Mouse (Mus musculus) mature B cell (primary cell): ENCODE results near the gene 4930412O13Rik.

ENCODE experiments used
- in situ Hi-C: fragments of 300-500 bp; cut with MboI; formaldehyde crosslinking; loops from 2 replicates; pipeline ENCODE4 v1.14.3; 2019

The 4930412O13Rik gene

DNA sequence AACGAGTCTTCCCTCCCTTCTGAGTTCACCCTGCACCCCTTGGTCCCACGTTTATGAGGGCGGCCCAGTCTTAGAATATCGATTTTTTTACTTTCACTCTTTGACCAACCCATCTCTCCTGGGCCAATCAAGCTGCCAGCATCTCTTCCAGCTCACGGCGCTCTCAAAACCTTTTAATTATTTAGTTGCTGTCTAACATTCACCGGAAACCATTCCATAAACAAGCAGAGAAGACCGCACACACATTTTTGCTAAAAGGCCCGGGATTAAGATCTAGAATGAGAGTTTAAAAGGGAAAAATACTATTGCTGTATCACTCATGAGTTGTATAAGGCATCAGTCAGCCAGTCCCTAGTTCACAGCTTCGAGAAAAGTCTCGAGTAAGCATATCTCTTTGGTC, 781 bp upstream of the 4930412O13Rik start:
- in situ Hi-C loops: no loop called here

DNA sequence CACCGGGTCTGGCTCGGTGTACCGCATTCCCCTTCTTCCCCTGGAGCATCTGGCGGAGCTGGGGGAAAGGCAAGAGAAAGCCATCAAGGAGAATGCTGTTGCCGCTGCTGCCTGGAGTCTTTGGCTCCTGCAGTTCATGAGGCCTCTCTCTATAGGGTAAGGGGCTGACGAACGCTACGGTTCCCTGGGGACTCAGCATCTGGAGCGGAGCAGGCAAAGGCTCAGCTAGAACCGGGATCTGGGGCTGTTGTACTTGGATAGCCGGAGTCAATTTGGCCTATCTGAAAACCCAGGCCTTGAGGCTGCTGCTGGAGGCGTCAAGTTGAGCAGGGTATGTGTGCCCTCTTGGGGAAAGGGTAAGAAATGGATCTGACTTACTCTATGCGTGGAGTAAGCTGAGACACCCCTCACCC, 565 bp downstream of the 4930412O13Rik start:
- in situ Hi-C loops: no loop called here

DNA sequence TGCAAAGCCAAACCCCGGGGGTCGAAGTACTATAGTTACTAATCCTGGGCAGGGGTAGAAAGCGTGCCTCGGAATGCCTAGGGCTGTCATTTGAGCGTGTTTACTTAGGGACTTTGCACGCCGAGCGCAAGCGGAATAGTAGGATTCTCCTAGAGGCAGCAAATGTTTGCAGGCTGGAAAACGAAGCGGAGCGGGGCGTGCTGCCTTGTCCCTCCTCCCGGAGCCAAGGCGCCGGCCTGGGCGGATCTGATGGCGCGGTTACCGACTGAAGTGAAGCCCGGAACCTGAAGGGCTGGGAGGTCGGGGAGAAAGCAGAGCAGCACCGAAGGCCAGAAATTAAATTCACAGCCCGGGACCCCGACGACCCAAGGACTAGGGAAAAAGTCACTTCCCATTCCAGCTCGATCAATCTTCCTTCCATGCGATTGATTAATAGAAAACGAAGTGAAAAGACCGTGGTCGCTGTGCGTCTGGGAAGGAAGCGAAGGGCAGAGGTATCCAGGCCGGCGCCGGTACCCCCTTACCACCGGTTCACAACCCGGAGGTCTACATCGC, 1.4 kb downstream of the 4930412O13Rik start:
- in situ Hi-C loops: no loop called here

DNA sequence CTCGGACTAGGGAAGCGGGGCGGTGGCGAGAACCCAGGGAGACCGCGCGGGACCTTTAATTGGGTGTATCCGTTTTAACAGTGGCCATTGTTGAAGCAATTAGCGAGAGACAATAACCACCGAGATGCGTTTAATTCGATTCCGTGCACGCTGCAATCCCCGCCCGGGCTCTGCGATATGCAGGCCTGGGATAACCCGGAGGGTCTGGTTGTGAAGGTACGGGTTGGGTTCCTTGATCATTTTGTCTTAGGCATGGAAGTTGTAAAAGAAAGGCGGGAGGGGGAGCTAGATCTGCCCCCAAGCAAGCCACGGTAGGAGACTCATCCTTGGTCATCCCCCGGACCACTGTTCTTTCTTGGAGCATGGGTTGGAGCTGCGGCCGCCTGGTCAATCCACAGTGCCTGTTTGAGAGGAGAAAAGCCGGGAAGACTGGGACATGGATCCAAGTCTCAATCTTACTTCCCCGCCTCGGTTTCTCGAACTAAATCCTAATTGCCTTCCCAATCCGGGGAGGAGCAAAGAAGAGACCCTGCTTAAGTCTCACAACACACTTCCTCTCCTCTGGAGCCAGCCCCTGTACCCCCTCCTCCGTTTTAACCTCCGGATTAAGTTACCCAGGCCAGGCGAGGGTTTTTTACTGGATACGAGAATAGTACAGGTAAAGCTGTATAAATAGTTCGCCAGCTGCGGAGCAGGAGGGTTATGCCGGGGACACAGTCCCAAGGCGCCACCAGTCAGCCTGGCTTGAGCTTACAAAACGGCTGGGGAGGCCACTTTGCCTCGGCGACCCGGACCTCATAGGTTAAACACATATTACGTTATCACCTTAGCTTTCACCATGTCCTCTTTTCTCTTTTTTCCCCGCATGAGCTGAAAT, 2.1 kb downstream of the 4930412O13Rik start:
- in situ Hi-C loops: no loop called here

DNA sequence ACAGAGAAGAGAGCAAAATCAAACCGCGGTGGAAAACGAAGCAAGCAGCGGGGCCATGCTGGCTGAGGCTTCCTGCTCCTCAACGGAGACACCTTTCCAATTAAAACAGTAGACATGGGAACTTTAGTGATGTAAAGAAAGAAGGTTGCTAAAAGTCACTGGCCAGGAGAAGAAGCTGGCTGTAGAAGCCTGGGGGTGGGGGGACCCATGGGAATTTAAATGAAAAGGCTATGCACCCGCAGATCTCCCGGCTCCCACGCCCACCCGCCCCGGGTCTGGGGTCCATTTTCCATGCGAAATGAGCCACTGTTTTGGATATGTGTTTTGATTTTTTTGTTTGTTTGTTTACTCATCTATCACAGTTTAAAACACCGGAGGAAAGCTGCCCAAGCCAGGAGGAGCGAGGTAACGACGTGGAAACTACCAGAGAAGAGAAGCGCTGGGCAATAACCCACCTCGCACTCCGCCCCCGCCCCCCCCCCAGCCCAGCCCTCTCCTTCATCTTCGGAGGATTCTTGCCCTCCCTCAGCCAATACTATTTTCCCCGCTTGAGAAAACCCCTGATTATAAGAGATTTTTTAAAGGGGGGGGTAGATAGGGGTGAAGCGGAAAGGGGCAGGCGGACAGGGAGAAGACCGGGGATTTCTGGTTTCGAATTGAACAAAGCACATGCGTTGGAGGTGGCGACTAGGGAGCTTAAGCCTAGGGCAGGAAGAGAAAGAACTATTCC, 2.9 kb downstream of the 4930412O13Rik start:
- in situ Hi-C loops: no loop called here

DNA sequence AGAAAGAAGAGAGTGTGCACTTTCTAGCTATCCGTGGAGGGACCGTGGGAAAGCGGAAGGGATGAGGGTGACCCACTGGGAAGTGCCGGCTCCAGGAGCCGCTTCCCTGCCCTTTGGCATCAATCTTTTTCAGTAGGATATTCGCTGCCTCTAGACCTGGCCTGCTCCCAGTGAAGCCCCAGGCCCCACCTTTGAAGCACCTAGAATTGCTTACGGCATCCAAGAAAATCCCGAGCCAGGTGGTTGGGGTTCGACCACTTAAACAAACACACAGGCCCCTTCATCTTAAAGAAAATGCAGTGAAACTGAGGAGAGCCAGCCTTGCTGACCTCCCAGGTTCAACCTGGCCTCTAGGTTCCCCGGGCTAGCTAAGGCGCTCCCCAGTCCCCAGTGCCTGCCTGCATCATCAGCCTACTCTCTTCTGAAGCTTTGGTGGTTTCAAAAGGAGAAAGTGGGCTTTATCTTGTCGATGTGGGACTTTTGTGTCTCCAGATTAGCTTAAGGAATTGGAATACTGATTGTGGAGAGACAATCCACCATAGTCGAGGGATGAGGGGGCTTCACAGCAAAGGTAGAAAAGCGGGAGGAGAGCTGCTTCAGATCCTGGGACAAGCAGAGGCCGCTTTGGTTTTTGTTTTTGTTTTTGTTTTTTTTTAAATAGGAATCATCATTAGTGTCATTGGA, 3.6 kb downstream of the 4930412O13Rik start:
- in situ Hi-C loops: no loop called here

DNA sequence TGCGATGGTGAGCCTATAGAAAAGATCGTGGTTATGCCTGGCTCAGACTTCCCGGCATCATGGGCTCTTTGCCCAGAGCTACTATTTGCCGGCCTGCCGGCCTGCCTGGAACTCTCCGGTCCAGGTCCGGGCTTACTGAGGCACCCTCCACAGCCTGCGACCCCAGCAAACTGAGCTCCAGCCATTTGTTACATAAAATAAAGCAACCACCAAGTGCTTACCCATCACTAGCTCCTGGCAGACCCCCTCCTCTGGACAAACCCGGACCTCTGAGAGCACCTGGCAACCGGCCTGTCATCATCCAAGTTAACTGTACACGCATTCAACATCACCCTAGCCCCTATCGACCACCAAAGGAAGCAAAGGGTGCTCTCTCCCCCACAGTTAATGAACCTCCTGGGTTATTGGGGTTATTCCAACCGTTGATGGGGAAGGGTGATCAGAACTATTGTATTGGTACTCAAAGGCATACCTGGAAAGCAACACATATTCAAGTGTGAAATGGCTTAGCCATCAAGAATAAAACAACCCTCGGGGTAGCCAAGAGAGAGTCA, 4.2 kb downstream of the 4930412O13Rik start:
- in situ Hi-C loops: no loop called here

DNA sequence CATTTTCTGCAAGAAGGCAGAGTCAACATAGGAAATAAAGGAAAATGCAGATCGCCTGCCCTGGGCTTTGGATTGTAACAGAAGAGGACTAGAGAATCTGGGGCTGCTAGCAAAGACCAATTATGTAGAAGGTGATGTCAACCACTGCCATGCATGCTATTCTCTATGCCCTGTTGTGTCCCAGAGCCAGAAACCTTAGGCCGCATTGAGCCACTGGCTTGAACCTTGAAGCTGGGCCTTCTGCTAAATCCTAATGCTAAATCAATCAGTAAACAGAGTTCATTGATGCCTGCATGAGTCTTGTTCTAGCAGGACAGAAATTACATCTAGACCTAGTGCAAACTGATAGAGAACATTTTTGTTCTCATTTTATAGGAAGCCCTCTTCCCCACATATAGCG, 5.0 kb downstream of the 4930412O13Rik start:
- in situ Hi-C loops: no loop called here

DNA sequence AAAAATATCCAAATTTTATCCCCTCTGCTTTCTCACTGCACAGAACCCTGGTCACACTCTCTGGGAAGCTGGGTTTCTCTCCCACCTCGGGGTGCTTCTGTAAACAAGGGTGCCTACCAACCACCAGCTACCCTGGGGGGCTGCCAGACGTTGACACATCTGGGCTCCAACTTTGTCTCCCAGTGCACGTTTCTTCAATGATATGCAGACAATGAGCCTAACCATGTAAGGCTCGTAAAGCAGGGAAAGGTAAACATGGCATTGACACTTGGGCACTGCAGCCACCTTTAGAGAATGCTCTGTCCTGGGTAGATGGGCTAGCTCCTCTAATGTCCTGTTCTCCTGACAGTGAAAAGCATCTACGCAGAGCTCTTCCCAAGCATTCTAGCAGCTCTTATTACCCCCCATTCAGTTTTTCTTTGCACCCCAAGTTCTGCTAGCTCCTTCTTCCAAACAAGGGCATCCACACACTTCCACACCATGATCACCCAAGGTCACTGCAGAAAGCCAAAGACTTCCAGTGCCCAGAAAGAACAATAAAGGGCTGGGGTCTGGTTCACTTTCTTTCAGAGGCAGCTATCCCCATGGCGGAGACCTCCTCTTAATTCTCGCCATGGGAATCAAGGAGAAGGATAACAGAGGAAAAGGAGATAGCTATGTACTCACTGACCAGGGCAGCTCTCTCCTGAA, 6.0 kb downstream of the 4930412O13Rik start:
- in situ Hi-C loops: no loop called here

DNA sequence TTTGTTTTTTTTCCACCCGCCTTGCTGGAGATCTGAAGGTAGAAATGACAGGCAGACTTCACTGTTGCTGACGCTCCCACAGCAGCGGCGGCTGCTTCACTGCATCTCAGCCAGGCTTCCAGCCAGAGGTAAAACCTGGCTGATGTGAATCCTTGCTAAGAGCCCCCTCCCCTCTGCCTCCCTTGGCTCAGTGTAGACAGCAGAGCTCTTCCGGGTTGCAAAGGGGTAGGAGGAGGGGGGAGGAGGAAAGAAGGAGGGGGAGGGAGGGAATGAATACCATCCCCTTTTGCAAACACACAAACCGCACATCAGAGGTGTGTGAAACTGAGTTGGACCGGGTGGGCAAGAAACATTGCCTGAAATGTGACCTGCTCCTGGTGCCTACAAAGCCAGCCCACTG, 6.6 kb downstream of the 4930412O13Rik start:
- in situ Hi-C loops: no loop called here

DNA sequence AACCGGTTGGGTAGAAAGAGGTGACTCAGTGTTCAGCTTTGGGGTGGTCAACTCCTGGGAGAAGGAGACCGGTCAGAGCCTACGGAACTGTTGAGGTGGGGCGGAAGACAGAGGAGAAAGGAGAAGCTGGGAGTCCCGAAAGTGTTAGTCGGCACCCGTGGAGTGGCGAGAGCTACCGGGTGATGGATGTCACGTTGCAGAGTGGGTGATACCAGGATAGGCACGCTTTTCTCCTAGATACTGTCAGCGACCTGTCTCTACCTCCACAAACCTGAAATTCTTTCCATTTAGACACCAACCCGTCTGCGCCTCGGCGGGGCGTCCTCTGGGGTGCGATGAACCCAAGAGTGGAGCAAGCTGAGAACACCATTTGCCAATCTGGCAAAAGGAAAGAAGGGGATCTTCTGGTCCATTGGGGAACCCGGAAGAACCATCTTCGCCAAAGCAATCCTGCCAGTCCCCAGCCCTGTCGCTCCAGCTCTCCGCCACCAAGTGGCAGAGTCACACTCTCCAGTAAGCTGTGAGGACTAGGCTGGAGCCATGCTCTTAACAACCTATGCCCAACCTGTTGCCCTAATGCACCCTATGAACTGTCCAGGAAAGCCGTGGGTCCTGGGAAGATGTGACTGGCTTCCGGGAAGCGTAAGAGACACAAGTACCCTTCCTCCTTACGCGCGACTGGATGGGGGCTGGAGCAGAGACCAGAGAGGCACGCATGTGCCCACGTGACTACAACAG, 8.0 kb downstream of the 4930412O13Rik start, which contains the start of gene 9230102O04Rik:
Gene 9230102O04Rik, minus strand, starts transcription at position 628 of the 738 bp plus-strand sequence.
- in situ Hi-C loops: no loop called here

DNA sequence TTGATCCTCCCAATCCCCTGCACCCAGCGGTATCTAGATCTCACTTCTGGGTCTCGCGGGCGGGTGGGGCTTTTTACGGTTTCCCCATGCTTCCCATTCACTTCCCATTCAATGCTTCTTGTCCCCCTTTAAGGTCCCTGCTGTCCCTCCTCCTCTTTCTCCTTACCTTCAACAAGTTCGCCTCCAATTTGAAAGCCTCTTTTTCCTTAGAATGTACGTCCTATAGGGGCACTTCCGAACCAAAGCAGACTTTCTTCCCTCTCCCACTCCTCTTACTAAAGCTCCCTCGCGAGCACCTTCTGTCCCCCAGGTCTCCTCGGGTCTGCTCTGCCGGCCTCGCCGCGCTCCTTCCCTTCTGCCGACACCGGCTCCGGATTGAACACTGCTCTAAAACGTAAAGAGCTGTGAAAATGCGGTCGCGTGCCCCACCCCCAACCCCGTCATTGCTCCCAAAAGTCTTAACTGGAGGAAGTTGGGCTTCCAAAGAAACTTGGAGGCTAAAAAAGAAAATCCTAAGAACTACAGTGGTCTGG, 8.7 kb downstream of the 4930412O13Rik start, which contains the start of gene Gata3:
Gene Gata3, minus strand, starts transcription at position 384 of the 533 bp plus-strand sequence.
- in situ Hi-C loops: no loop called here

DNA sequence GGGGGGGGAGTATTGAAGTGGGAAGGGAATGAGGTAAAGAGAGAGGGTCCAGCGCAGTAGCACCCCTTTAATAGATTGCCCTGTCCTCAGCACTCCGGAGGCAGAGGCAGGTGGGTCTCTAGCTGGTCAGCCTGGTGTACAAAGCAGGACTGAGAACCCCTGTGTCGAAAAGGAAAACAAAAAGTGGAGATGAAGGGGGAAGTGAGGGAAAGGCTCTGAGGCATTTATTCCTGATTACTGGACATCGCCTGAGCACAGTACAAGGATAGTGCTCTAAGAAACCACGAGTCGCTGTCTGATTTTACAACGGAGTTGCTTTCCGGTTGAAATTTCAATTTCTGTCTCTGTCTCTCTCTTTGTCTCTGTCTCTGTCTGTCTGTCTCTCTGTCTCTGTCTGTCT, 9.2 kb downstream of the 4930412O13Rik start:
- in situ Hi-C loops: no loop called here

DNA sequence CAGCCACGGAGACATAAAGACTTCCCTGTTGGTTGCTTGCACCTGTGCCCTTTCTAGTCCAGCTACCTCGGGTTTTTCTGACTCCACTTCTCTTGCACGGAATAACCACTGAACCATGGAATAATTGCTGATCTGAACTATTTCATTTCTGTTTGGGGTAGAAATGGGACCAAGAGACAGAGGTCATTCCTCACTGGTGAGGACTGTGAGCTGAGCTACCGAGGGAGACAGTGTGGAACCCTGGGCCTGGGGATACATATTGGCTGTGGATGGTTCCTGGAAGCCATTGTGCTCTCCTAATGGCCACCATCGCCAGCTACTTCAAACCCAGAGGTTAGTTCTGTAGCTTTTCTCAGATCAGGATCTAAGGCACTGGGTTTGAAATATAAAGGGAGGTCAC, 9.9 kb downstream of the 4930412O13Rik start:
- in situ Hi-C loops: no loop called here

DNA sequence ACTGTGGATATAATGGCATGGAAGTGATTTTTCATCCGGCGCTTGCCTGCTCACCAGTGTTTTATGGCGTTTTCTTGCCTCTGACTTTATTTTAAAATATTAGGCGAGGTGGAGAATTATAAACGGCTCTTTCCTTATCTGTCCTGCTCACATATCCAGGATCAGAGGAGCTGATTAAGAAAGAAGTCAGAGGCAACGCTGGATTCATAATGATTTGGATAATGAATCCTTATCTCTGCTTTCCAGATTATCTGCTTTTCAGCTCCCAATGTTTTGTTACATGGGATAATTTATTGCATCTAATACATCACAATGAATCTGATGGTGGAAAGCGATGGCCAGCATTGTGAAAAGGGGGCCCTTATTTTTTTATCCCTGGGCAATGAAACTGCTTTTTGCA, 11.5 kb downstream of the 4930412O13Rik start:
- in situ Hi-C loops: no loop called here

DNA sequence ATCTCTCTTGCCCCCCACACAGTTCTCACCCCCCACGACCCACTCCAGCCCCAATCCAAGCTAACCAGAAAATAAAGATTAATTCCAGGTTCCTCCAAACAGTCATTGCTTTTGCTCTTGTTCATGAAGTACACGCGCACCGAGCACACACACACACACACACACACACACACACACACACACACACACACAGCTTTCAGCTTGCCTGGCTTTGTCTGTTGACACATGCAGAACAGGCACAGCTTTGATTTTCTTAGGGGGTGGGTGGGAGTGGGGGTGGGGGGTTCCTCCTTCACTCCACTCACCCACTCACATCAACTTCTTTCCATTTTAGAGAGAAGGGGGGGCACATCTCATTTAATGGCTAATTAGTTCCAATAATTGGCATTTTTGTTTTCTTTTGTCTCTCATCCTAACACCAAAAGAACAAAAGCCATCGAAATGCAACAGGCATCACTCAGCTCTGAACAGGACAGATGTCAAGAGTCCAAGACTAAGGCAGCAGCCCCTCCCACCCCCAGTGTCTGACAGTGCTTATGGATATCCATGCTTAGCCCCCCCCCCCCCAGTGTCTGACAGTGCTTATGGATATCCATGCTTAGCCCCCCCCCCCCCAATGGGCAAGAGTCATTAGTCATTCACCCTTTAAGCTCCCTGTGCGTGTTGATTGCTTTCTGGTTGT, 12.4 kb downstream of the 4930412O13Rik start:
- in situ Hi-C loops: no loop called here

DNA sequence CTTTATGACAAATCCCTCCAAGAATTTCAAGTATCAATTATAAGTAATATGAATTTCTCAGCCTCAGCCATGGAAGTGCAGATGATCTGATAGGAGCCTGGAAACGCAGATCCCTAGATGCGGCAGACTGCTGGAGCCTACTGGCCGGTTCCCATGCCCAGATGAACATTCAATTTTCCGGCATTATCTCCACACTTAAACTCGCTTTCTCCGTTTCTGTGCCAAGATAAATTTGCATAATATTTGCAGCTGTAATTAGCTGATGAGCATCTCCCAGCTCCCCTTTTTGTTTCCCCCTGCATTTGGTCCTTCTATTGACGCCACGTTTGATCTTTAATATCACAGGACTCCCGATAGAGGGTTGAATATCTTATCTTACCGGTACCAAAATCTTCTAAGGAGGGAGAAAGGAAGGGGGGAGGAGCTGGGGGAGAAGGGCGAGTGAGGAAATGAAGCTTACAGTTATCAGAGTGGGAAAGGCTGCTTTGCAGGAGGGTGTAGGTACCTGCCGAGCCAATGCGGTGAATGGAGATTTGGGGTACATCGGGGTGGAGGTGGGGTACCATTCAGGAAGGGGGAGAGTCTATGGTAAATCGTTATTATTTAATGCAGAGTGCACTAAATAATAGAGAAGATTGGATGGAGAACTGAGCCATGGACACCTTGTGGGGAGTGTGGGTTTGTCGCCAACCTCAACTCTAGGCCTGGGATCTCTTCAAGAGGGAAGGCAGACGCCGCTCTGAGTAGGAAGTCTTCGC, 14.0 kb downstream of the 4930412O13Rik start:
- in situ Hi-C loops: no loop called here

DNA sequence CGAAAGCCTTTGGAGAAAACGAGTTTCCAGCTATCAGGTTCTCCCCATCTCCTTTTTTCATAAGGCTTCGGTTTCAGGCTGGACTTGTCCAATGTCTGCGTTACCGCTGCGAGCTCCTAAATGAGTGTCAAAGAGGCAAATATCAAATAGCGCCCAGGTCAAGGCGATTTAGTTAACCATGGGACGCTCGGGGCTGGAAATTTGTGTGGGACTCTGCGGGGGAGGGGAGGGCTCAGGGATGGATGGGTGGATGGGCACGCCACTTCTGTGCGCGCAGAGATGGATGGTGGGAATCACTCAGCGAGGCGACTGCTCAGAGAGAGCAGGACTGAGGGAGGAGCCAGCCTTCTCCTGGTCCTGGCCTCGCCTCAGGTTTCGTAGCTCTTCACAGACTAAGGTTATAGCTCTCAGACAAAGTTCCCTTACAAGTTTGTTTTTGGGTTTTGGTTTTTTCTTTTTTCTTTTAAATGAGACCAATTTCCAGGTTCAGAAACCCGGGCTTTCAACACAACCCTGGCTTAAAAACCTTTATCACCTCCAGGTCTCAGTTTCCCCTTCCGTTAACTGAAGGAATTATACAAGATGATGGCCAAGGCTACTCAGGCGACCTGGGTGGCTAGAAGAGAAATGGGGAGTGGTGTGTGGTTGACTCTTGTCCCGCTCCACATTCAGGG, 15.2 kb downstream of the 4930412O13Rik start:
- in situ Hi-C loops: no loop called here
